Mouse (Mus musculus): ENCODE measurements at regions not wholly inside any gene's neighbourhood (a gene's known extent, or its start where the extent isn't known, plus 50 kb on each side); places are given as distances from the start of the nearest gene placed in this dataset.

DNA sequence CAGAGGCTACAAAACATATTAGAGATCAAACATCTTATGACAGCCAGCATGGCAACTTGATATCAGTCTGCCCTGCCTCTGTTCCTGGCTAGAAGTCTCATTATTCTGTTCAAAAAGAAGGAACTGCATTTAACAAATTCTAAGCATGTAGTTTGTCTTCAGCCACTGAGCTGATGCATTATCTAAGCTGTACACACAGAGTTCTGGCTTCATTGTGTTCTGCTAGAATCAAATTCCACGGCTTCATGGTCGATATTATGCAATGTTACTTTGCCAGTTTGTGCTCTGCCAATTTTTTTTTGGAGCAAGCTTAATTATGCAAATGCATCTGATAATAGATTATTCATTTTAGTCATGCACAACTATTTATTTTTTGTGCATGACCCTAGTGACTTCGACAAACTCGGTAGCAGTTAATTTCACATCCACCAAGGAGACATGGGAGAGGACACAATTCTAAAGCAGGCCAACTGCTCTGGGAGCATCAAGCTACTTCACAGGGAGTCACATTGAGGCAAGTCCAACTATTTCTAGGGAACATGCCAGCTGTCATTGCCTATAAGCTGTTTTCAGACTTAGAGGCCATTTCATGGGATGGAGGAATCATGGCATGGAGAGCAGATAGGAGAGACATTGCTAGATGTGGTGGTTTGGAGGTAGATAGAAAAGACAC is 360.8 kb downstream of the Kif20b start:
- DNase-seq: no peak

DNA sequence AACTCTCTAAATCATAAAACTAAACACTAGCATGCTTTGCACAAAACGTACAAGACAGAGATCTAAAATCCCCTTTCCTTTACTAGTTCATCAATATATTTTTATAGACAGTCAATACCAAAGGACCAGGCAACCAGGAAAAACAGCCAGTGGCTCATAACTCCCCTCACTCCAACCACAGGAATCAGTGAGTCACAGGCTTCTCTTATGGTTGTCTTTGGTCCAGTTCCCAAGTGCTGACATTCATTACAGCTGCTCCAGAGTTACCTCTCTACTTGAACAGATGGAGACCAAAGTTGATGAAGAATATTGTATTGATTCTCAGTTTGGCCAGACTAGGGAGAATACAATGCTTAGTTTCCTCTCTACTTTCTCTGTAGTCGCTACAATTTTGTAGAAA is 376.7 kb downstream of the Kif20b start:
- DNase-seq: no peak

- DNase-seq: no peak
Observed at GRCm38 (mm10) chr19:35302723-35303270, 380.6 kb downstream of the Kif20b start.
